Mouse (Mus musculus) spleen, embryonic (tissue): ENCODE measurements around the gene Lgr4.

Source experiments
- CTCF ChIA-PET: fragments of 350-600 bp; sonication (Branson Sonifier 250); formaldehyde crosslinking; loops from one replicate; lab custom pipeline; 2022; lab: Charles Lee

Lgr4 gene

GRCm38 (mm10) chr2:109921298-109922035 is 4.0 kb downstream of the Lgr4 start:
- CTCF ChIA-PET, result no interaction called here

GRCm38 (mm10) chr2:109922306-109922705 is 4.9 kb downstream of the Lgr4 start:
- CTCF ChIA-PET, result no interaction called here

GRCm38 (mm10) chr2:109923031-109923430 is 5.6 kb downstream of the Lgr4 start:
- CTCF ChIA-PET, result no interaction called here

- CTCF ChIA-PET, result no interaction called here
Measured at GRCm38 (mm10) chr2:109923945-109924344, 6.5 kb downstream of the Lgr4 start.

- CTCF ChIA-PET, result no interaction called here
Measured at GRCm38 (mm10) chr2:109926984-109927383, 9.5 kb downstream of the Lgr4 start.

GRCm38 (mm10) chr2:109927446-109927845 is 10.0 kb downstream of the Lgr4 start:
- CTCF ChIA-PET, result no interaction called here

GRCm38 (mm10) chr2:109927876-109928275 is 10.4 kb downstream of the Lgr4 start:
- CTCF ChIA-PET, result no interaction called here

GRCm38 (mm10) chr2:109928791-109929190 is 11.3 kb downstream of the Lgr4 start:
- CTCF ChIA-PET, result no interaction called here

GRCm38 (mm10) chr2:109929256-109929655 is 11.8 kb downstream of the Lgr4 start:
- CTCF ChIA-PET, result no interaction called here

GRCm38 (mm10) chr2:109930366-109930765 is 12.9 kb downstream of the Lgr4 start:
- CTCF ChIA-PET, result interaction anchor here (0.7 kb wide), 1 partner anchor 46 kb away, joined by 3 read pairs; no protein-coding TSS in a partner anchor

- CTCF ChIA-PET, result no interaction called here
Measured at GRCm38 (mm10) chr2:109930771-109931170, 13.3 kb downstream of the Lgr4 start.

GRCm38 (mm10) chr2:109931978-109932780 is 14.7 kb downstream of the Lgr4 start:
- CTCF ChIA-PET, result no interaction called here

- CTCF ChIA-PET, result no interaction called here
Measured at GRCm38 (mm10) chr2:109933151-109933550, 15.7 kb downstream of the Lgr4 start.

- CTCF ChIA-PET, result interaction anchor here (0.6 kb wide), 1 partner anchor 340 kb away, joined by 3 read pairs; no protein-coding TSS in a partner anchor
Measured at GRCm38 (mm10) chr2:109934086-109934485, 16.6 kb downstream of the Lgr4 start.

- CTCF ChIA-PET, result no interaction called here
Measured at GRCm38 (mm10) chr2:109935194-109935593, 17.7 kb downstream of the Lgr4 start.

GRCm38 (mm10) chr2:109935754-109936409 is 18.4 kb downstream of the Lgr4 start:
- CTCF ChIA-PET, result no interaction called here

GRCm38 (mm10) chr2:109936410-109936755 is 18.9 kb downstream of the Lgr4 start:
- CTCF ChIA-PET, result no interaction called here

- CTCF ChIA-PET, result interaction anchor here (0.6 kb wide), 1 partner anchor 55 kb away, joined by 4 read pairs; no protein-coding TSS in a partner anchor
Measured at GRCm38 (mm10) chr2:109941973-109942444, 24.6 kb downstream of the Lgr4 start.

GRCm38 (mm10) chr2:109942810-109943570 is 25.5 kb downstream of the Lgr4 start:
- CTCF ChIA-PET, result no interaction called here

- CTCF ChIA-PET, result no interaction called here
Measured at GRCm38 (mm10) chr2:109944995-109945394, 27.5 kb downstream of the Lgr4 start.

GRCm38 (mm10) chr2:109945532-109945931 is 28.1 kb downstream of the Lgr4 start:
- CTCF ChIA-PET, result no interaction called here
